Mouse (Mus musculus) megakaryocyte, embryonic 14.5 days (primary cell): ENCODE results near the gene Fignl1.

Experiments
- FLI1 ChIP-seq: IDR thresholded peaks from 2 replicates; pipeline ENCODE4 v1.6.1; 2012; ENCODE audit warnings: low read length, inconsistent platforms, mixed read lengths
- GATA1 ChIP-seq: IDR thresholded peaks from 3 replicates; pipeline ENCODE4 v1.6.1; 2012; ENCODE audit warnings: mixed read lengths, low read length, inconsistent platforms, borderline replicate concordance

GRCm38 (mm10) chr11:11766105-11766504 is 42.7 kb downstream of the Fignl1 start:
- TF ChIP-seq GATA1, result no peak
- TF ChIP-seq FLI1, result no peak
